Mouse (Mus musculus) lung, embryonic 16.5 days (tissue): ENCODE results near the gene Mtrf1l. TPM values are rescaled to one million over a fixed set of nuclear protein-coding genes. Genes with fewer than 3 reads are reported as not detected.

Experiments
- ATAC-seq: fragments of 200-750 bp; cut with Nextera tagmentation; 2 replicates; pipeline ENCODE4 v1.8.0; 2017; ENCODE audit warnings: low read depth, mild to moderate bottlenecking, moderate library complexity
- H3K27ac ChIP-seq: fragments of 300-500 bp; sonication (generic); 2 replicates; pipeline ENCODE4 v1.5.1; 2014; ENCODE audit warnings: mild to moderate bottlenecking, control low read depth, low read length
- H3K27me3 ChIP-seq: fragments of 300-500 bp; sonication (generic); 2 replicates; pipeline ENCODE4 v1.6.1; 2014; ENCODE audit warnings: low read depth, low read length, mixed read lengths; ENCODE audit not compliant: control insufficient read depth, insufficient read depth
- H3K36me3 ChIP-seq: fragments of 300-500 bp; sonication (generic); 2 replicates; pipeline ENCODE4 v1.6.1; 2014; ENCODE audit warnings: low read length; ENCODE audit not compliant: control insufficient read depth, insufficient read depth
- H3K4me1 ChIP-seq: fragments of 300-500 bp; sonication (generic); replicated peaks from 2 replicates; pipeline ENCODE4 v1.6.1; 2014; ENCODE audit warnings: low read length, mixed read lengths; ENCODE audit not compliant: control insufficient read depth, insufficient read depth
- H3K4me2 ChIP-seq: fragments of 300-500 bp; sonication (generic); 2 replicates; pipeline ENCODE4 v1.6.1; 2014; ENCODE audit warnings: low read depth, low read length, control low read depth
- H3K4me3 ChIP-seq: fragments of 300-500 bp; sonication (generic); 2 replicates; pipeline ENCODE4 v1.5.1; 2014; ENCODE audit warnings: mild to moderate bottlenecking, low read length, control low read depth
- H3K9ac ChIP-seq: fragments of 300-500 bp; sonication (generic); 2 replicates; pipeline ENCODE4 v1.6.1; 2014; ENCODE audit warnings: low read length, control low read depth
- H3K9me3 ChIP-seq: fragments of 300-500 bp; sonication (generic); 2 replicates; pipeline ENCODE4 v1.6.1; 2016; ENCODE audit warnings: low read length; ENCODE audit not compliant: control insufficient read depth
- WGBS: fragments of 180-500 bp; shearing (Covaris S2); extraction: QIAGEN DNeasy Blood & Tissue Kit; methylation state at CpG from one replicate; pipeline ENCODE4 v1.1.7; 2014; 5-methylcytosine and 5-hydroxymethylcytosine counted together
- polyA plus RNA-seq: library from polyadenylated mRNA; unstranded; fragments of >200 nt; fragmentation: Nextera tagmentation; extraction: Ambion mirVana; gene quantifications from 2 replicates; pipeline ENCODE4 v1.2.1, GENCODE M21; 2015

Mtrf1l gene
- polyA plus RNA-seq, 1 experiment from 2014 or later = 15.7 TPM

GRCm38 (mm10) chr10:5806996-5807395 lies 16.7 kb downstream of the Mtrf1l start:
- Histone ChIP-seq H3K9ac (no peak overlapping the region; the same call in 1 of the 2 replicates), H3K4me1 (peaks cover 14% of the 10 kb centered on the region), H3K27me3 (no peaks in the 10 kb centered on the region), H3K36me3 (peaks cover 9% of the 10 kb centered on the region), H3K4me3 (no peak overlapping the region), H3K4me2 (no peak overlapping the region; the same call in 1 of the 2 replicates), H3K9me3 (no peaks in the 10 kb centered on the region), H3K27ac (peak overlapping the region; percentile 94)
- no peak for ATAC-seq
- 57% methylated on average over 4 of the region's 4 CpGs for WGBS

GRCm38 (mm10) chr10:5806416-5806815 lies 17.3 kb downstream of the Mtrf1l start:
- Histone ChIP-seq H3K27me3 (no peaks in the 10 kb centered on the region), H3K4me1 (peaks cover 14% of the 10 kb centered on the region), H3K9me3 (no peaks in the 10 kb centered on the region), H3K9ac (peak overlapping the region; percentile 71), H3K4me2 (peak overlapping the region; percentile 71), H3K4me3 (peak overlapping the region; percentile 91), H3K27ac (peak overlapping the region; percentile 94), H3K36me3 (peaks cover 9% of the 10 kb centered on the region)
- WGBS = 7% methylated on average over 8 of the region's 8 CpGs
- no peak for ATAC-seq

GRCm38 (mm10) chr10:5805731-5806307 lies 17.9 kb downstream of the Mtrf1l start:
- no peaks in the 10 kb centered on the region for H3K27me3 ChIP-seq
- peak overlapping the region; percentile 95 for H3K27ac ChIP-seq
- H3K9me3 ChIP-seq = no peaks in the 10 kb centered on the region
- peaks cover 14% of the 10 kb centered on the region for H3K36me3 ChIP-seq
- peak overlapping the region; percentile 91 for H3K4me3 ChIP-seq
- under 1% methylated on average over 42 of the region's 43 CpGs for WGBS
- peak overlapping the region; percentile 71 for H3K4me2 ChIP-seq
- peak overlapping the region; percentile 75 for H3K9ac ChIP-seq
- ATAC-seq = peak; percentile 94
- peaks cover 14% of the 10 kb centered on the region for H3K4me1 ChIP-seq

- under 1% methylated on average over 42 of the region's 42 CpGs for WGBS
- ATAC-seq = peak; percentile 95
These were observed 18.4 kb downstream of the Mtrf1l start, which contains the start of gene Fbxo5 for GRCm38 (mm10) chr10:5805243-5805730. Gene Fbxo5, minus strand, starts transcription at chr10:5805600.

GRCm38 (mm10) chr10:5804691-5805156 lies 19.0 kb downstream of the Mtrf1l start:
- Histone ChIP-seq H3K4me2 (peak overlapping the region; percentile 84), H3K4me3 (peak overlapping the region; percentile 91), H3K4me1 (peaks cover 14% of the 10 kb centered on the region), H3K9ac (peak overlapping the region; percentile 79), H3K27me3 (no peaks in the 10 kb centered on the region), H3K36me3 (peaks cover 25% of the 10 kb centered on the region), H3K27ac (peak overlapping the region; percentile 89), H3K9me3 (no peaks in the 10 kb centered on the region)
- under 1% methylated on average over 24 of the region's 24 CpGs for WGBS
- ATAC-seq = peak; percentile 5

More at GRCm38 (mm10) chr10:5805243-5805730, 18.4 kb downstream of the Mtrf1l start, which contains the start of gene Fbxo5:
- peak within 1 kb of the TSS; percentile 91 for H3K4me3 ChIP-seq
- peak within 1 kb of the TSS; percentile 84 for H3K4me2 ChIP-seq
- no peaks in the 10 kb centered on the region for H3K9me3 ChIP-seq
- H3K9ac ChIP-seq = peak within 1 kb of the TSS; percentile 79
- H3K27me3 ChIP-seq = no peaks in the 10 kb centered on the region
- peaks cover 14% of the 10 kb centered on the region for H3K4me1 ChIP-seq
- peak within 1 kb of the TSS; percentile 95 for H3K27ac ChIP-seq
- peaks cover 19% of the 10 kb centered on the region for H3K36me3 ChIP-seq

GRCm38 (mm10) chr10:5803739-5804138 lies 20.0 kb downstream of the Mtrf1l start:
- ATAC-seq = no peak
- Histone ChIP-seq H3K27ac (no peak overlapping the region), H3K9ac (peak overlapping the region; percentile 52), H3K4me3 (peak overlapping the region; percentile 54), H3K4me1 (peaks cover 14% of the 10 kb centered on the region), H3K36me3 (peaks cover 26% of the 10 kb centered on the region), H3K27me3 (no peaks in the 10 kb centered on the region), H3K4me2 (peak overlapping the region; percentile 60), H3K9me3 (no peaks in the 10 kb centered on the region)
- 0% methylated on average over 1 of the region's 1 CpGs for WGBS

GRCm38 (mm10) chr10:5802866-5803265 lies 20.8 kb downstream of the Mtrf1l start:
- Histone ChIP-seq H3K36me3 (peaks cover 35% of the 10 kb centered on the region), H3K4me1 (peaks cover 12% of the 10 kb centered on the region), H3K9me3 (no peaks in the 10 kb centered on the region), H3K27me3 (no peaks in the 10 kb centered on the region), H3K4me2 (peak overlapping the region; percentile 60), H3K9ac (peak overlapping the region; percentile 59), H3K27ac (no peak overlapping the region), H3K4me3 (peak overlapping the region; percentile 54)
- no peak for ATAC-seq
- WGBS = 6% methylated on average over 6 of the region's 6 CpGs

- ATAC-seq = no peak
- H3K4me1 ChIP-seq = peaks cover 12% of the 10 kb centered on the region
- peaks cover 41% of the 10 kb centered on the region for H3K36me3 ChIP-seq
- H3K27me3 ChIP-seq = no peaks in the 10 kb centered on the region
- WGBS = 96% methylated on average over 1 of the region's 1 CpGs
- H3K9ac ChIP-seq = no peak overlapping the region
- H3K4me3 ChIP-seq = no peak overlapping the region
- H3K9me3 ChIP-seq = no peaks in the 10 kb centered on the region
- H3K4me2 ChIP-seq = no peak overlapping the region
- H3K27ac ChIP-seq = no peak overlapping the region
These were observed 23.2 kb downstream of the Mtrf1l start for GRCm38 (mm10) chr10:5800490-5800889.

GRCm38 (mm10) chr10:5798069-5798468 lies 25.6 kb downstream of the Mtrf1l start:
- WGBS = 82% methylated on average over 4 of the region's 4 CpGs
- Histone ChIP-seq H3K4me1 (peaks cover 9% of the 10 kb centered on the region), H3K4me2 (no peak overlapping the region), H3K27me3 (no peaks in the 10 kb centered on the region), H3K36me3 (peaks cover 41% of the 10 kb centered on the region), H3K9me3 (no peaks in the 10 kb centered on the region), H3K9ac (no peak overlapping the region), H3K4me3 (no peak overlapping the region), H3K27ac (no peak overlapping the region)
- no peak for ATAC-seq
